Mouse (Mus musculus) midbrain, embryonic 14.5 days (tissue): ENCODE measurements around the gene Rnh1. TPM values are rescaled to one million over a fixed set of nuclear protein-coding genes. Genes with fewer than 3 reads are reported as not detected.

Experiments
- ATAC-seq: fragments of 200-750 bp; cut with Nextera tagmentation; 2 replicates; pipeline ENCODE4 v1.8.0; 2017; ENCODE audit warnings: moderate number of reproducible peaks, moderate library complexity; ENCODE audit not compliant: low FRiP score, low TSS enrichment
- DNase-seq: peaks from one replicate; pipeline ENCODE4 v3.0.0-alpha.2; 2015
- H3K27ac ChIP-seq: fragments of 300-500 bp; sonication (generic); replicated peaks from 2 replicates; pipeline ENCODE4 v1.5.1; 2014; ENCODE audit warnings: mild to moderate bottlenecking, low read depth, low read length, moderate library complexity
- H3K27me3 ChIP-seq: fragments of 300-500 bp; sonication (generic); 2 replicates; pipeline ENCODE4 v1.6.1; 2014; ENCODE audit warnings: low read length, control low read depth, mixed read lengths; ENCODE audit not compliant: control insufficient read depth, insufficient read depth
- H3K36me3 ChIP-seq: fragments of 300-500 bp; sonication (generic); 2 replicates; pipeline ENCODE4 v1.6.1; 2014; ENCODE audit warnings: low read length, control low read depth; ENCODE audit not compliant: control insufficient read depth, insufficient read depth
- H3K4me1 ChIP-seq: fragments of 300-500 bp; sonication (generic); 2 replicates; pipeline ENCODE4 v1.6.1; 2014; ENCODE audit warnings: mild to moderate bottlenecking, antibody characterized with exemption, low read length, control low read depth; ENCODE audit not compliant: control insufficient read depth, insufficient read depth
- H3K4me2 ChIP-seq: fragments of 300-500 bp; sonication (generic); 2 replicates; pipeline ENCODE4 v1.6.1; 2014; ENCODE audit warnings: mild to moderate bottlenecking, low read length, moderate library complexity
- H3K4me3 ChIP-seq: fragments of 300-500 bp; sonication (generic); replicated peaks from 2 replicates; pipeline ENCODE4 v1.5.1; 2014; ENCODE audit warnings: low read depth, low read length
- H3K9ac ChIP-seq: fragments of 300-500 bp; sonication (generic); replicated peaks from 2 replicates; pipeline ENCODE4 v1.6.1; 2014; ENCODE audit warnings: mild to moderate bottlenecking, low read length, moderate library complexity
- H3K9me3 ChIP-seq: fragments of 300-500 bp; sonication (generic); 2 replicates; pipeline ENCODE4 v1.6.1; 2016; ENCODE audit warnings: low read length, control low read depth, mixed read lengths; ENCODE audit not compliant: control insufficient read depth
- WGBS: fragments of 180-500 bp; shearing (Covaris S2); extraction: QIAGEN DNeasy Blood & Tissue Kit; methylation state at CpG from one replicate; pipeline ENCODE4 v1.1.7; 2014; 5-methylcytosine and 5-hydroxymethylcytosine counted together
- polyA plus RNA-seq: library from polyadenylated mRNA; unstranded; fragments of >200 nt; fragmentation: Nextera tagmentation; extraction: Ambion mirVana; gene quantifications from 2 replicates; pipeline ENCODE4 v1.2.1, GENCODE M21; 2014

Rnh1 gene
- polyA plus RNA-seq, 1 experiment from 2014 or later = 39.3 TPM

DNA sequence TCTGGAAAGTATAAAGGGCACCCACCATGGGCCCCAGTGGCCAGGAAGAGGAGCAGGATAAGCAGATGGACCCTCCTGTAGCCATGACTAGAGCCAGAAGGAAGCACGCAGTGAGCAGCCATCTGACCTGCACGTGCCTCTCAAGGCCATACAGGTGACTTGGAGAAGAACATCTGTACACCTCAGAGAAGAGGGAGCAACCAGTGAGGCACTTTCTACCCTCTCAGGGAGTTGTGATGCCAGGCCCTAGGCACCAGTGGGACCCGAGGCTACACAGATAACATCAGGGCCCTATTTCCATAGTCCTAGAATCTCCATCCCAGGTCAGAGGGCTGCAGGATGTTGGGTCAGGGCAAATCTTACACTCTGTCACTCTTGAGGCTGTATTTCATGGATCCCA is 17.6 kb upstream of the Rnh1 start:
- Histone ChIP-seq H3K4me1 (peaks cover 15% of the 10 kb centered on the region), H3K9me3 (no peaks in the 10 kb centered on the region), H3K36me3 (peaks cover 35% of the 10 kb centered on the region), H3K9ac (no peak overlapping the region), H3K27me3 (no peaks in the 10 kb centered on the region), H3K27ac (no peak overlapping the region), H3K4me3 (no peak overlapping the region), H3K4me2 (no peak overlapping the region)
- DNase-seq = no peak
- 96% methylated on average over 3 of the region's 3 CpGs for WGBS
- ATAC-seq = no peak

DNA sequence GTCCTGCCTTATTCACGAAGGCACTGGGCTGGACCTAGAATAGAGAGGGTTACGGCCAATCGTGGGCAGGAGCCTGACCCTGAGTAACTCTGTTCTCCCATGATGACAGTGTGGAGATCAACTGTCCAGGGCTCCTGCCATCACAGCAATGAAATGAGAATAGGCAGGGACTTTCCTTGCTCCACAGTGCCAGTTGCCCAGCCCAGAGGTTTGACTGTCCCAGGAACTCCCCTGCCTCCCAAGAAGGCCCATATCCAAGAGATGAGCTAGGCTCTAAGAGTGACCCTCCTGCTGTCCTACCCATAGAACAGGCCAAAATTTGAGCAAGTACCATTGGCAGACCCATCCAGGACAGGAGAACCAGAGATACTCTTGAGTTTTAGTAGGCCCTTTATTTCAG is 16.1 kb upstream of the Rnh1 start:
- no peak overlapping the region for H3K27ac ChIP-seq
- H3K36me3 ChIP-seq = peaks cover 35% of the 10 kb centered on the region
- no peaks in the 10 kb centered on the region for H3K9me3 ChIP-seq
- no peak overlapping the region for H3K4me2 ChIP-seq
- ATAC-seq (no peak), DNase-seq (no peak)
- no peak overlapping the region for H3K4me3 ChIP-seq
- H3K4me1 ChIP-seq = peaks cover 14% of the 10 kb centered on the region
- H3K27me3 ChIP-seq = no peaks in the 10 kb centered on the region
- H3K9ac ChIP-seq = no peak overlapping the region
- 95% methylated on average over 3 of the region's 3 CpGs for WGBS

GRCm38 (mm10) chr7:141188194-141188593 is 15.5 kb upstream of the Rnh1 start:
- no peak for ATAC-seq
- Histone ChIP-seq H3K36me3 (peaks cover 35% of the 10 kb centered on the region), H3K9ac (no peak overlapping the region), H3K27me3 (no peaks in the 10 kb centered on the region), H3K4me3 (no peak overlapping the region), H3K27ac (no peak overlapping the region), H3K4me1 (peaks cover 14% of the 10 kb centered on the region), H3K4me2 (no peak overlapping the region), H3K9me3 (no peaks in the 10 kb centered on the region)
- WGBS = 89% methylated on average over 3 of the region's 3 CpGs
- no peak for DNase-seq

DNA sequence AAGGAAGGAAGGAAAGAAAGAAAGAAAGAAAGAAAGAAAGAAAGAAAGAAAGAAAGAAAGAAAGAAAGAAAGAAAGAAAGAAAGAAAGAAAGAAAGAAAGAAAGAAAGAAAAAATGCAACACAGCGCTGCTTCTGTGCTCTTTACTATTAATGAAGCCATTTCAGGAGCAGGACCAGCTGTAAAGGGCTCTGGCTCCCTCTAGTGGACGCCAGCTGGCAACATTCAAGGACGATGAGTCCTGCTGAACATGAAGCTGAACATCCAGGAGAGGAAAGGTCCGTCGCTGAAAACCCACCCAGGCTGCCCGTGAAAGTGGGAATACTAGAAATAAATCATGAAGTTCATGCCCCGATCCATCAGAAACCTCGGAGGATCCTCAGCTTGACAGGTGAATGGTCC is 3.5 kb upstream of the Rnh1 start:
- Histone ChIP-seq H3K27me3 (no peaks in the 10 kb centered on the region), H3K4me2 (0 out of 2 replicates have a peak overlapping the region, but pooled peaks have one; percentile 1), H3K27ac (no peak overlapping the region), H3K9me3 (no peaks in the 10 kb centered on the region), H3K4me3 (no peak overlapping the region), H3K9ac (no peak overlapping the region), H3K4me1 (peaks cover 12% of the 10 kb centered on the region), H3K36me3 (no peaks in the 10 kb centered on the region)
- 3% methylated on average over 8 of the region's 8 CpGs for WGBS
- DNase-seq (peak; percentile 95), ATAC-seq (no peak)

DNA sequence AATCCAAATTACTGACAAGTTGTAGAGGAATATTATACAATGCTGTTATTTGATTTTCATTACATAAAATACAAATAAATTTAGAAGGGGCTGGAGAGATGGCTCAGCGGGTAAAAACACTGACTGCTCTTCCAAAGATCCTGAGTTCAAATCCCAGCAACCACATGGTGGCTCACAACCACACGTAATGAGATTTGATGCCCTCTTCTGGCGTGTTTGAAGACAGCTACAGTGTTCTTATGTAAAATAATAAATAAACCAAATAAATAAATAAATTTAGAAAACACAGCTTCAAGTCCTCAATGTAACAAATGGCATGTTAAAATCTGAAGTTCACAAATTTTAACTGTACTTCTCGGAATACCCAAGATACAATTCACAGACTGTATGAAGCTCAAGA is 2.4 kb upstream of the Rnh1 start:
- Histone ChIP-seq H3K36me3 (no peaks in the 10 kb centered on the region), H3K4me3 (no peak overlapping the region), H3K4me2 (no peak overlapping the region), H3K9me3 (no peaks in the 10 kb centered on the region), H3K9ac (no peak overlapping the region), H3K27me3 (no peaks in the 10 kb centered on the region), H3K4me1 (peaks cover 12% of the 10 kb centered on the region), H3K27ac (no peak overlapping the region)
- no peak for ATAC-seq
- DNase-seq = no peak
- WGBS = 89% methylated on average over 4 of the region's 4 CpGs

DNA sequence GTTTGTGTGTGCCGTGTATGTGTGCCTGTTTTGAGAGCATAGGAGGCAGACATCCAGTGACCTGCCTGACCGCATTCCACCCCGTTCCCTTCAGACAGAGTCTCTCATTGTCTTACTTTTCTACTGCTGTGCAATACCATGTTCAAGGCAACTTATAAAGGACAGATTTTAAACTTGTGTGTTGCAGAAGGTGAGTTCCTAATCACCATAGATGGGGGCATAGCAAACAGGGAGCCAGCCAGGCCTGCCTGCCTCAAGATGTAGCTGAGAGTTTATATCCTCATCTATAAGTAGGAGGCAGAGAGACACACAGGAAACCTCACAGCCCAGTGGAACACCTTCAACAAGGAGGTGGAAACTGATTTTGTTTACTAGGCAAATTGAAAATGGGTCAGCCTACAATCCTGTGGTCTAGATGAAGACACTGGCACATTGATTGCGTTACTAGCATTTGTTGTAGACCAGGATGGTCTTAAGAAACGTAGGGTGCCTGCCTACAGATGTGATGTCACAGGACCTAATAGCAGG is 730 bp upstream of the Rnh1 start:
- Histone ChIP-seq H3K9ac (peak overlapping the region; percentile 69; the same call in 1 of the 2 replicates), H3K27ac (no peak overlapping the region), H3K4me1 (peaks cover 14% of the 10 kb centered on the region), H3K9me3 (no peaks in the 10 kb centered on the region), H3K27me3 (no peaks in the 10 kb centered on the region), H3K4me2 (peak overlapping the region; percentile 76), H3K36me3 (no peaks in the 10 kb centered on the region), H3K4me3 (peak overlapping the region; percentile 51)
- ATAC-seq (no peak), DNase-seq (no peak)
- 91% methylated on average over 5 of the region's 5 CpGs for WGBS

GRCm38 (mm10) chr7:141169866-141170265 is 2.8 kb downstream of the Rnh1 start:
- Histone ChIP-seq H3K36me3 (peaks cover 8% of the 10 kb centered on the region; the same call in 1 of the 2 replicates), H3K4me1 (peaks cover 20% of the 10 kb centered on the region), H3K9me3 (no peaks in the 10 kb centered on the region), H3K9ac (no peak overlapping the region), H3K27ac (no peak overlapping the region), H3K27me3 (no peaks in the 10 kb centered on the region), H3K4me3 (no peak overlapping the region), H3K4me2 (no peak overlapping the region)
- ATAC-seq (no peak), DNase-seq (no peak)

DNA sequence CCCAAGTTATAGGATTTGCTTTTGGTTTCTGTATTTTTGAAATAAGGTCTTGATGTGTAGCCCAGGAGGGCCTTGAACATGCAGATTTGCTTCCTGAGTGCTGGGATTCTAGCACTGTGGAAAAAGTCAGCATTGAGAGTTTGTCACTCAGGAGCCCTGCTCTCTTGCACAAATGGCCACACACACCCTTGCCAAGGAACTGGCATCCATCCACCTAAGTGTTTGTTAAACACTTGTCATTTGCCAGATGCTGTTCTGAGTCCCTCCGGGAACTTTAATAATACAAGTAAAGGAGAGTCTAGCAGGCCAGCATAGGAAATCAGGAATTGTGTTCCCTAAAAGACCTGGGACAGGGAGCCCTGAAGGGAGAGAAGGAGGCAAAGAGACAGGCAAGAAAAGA is 3.4 kb downstream of the Rnh1 start:
- peaks cover 8% of the 10 kb centered on the region; the same call in 1 of the 2 replicates for H3K36me3 ChIP-seq
- H3K9ac ChIP-seq = no peak overlapping the region
- no peak overlapping the region for H3K4me3 ChIP-seq
- no peaks in the 10 kb centered on the region for H3K9me3 ChIP-seq
- 86% methylated on average over 1 of the region's 1 CpGs for WGBS
- ATAC-seq (no peak), DNase-seq (no peak)
- no peak overlapping the region for H3K4me2 ChIP-seq
- no peak overlapping the region for H3K27ac ChIP-seq
- H3K27me3 ChIP-seq = no peaks in the 10 kb centered on the region
- peaks cover 20% of the 10 kb centered on the region for H3K4me1 ChIP-seq

- 5% methylated on average over 22 of the region's 22 CpGs for WGBS
- no peak overlapping the region for H3K27ac ChIP-seq
- peaks cover 20% of the 10 kb centered on the region for H3K4me1 ChIP-seq
- DNase-seq (peak; percentile 20), ATAC-seq (no peak)
- peak overlapping the region; percentile 36 for H3K9ac ChIP-seq
- peak overlapping the region; percentile 17 for H3K4me3 ChIP-seq
- H3K27me3 ChIP-seq = no peaks in the 10 kb centered on the region
- no peaks in the 10 kb centered on the region for H3K9me3 ChIP-seq
- peaks cover 11% of the 10 kb centered on the region for H3K36me3 ChIP-seq
- H3K4me2 ChIP-seq = peak overlapping the region; percentile 47
Observed at GRCm38 (mm10) chr7:141168518-141168953, 4.1 kb downstream of the Rnh1 start.
